Mouse (Mus musculus): Measurements from ENCODE around the gene Zfp119b.
"Not testable (repeated sequence)": the region's sequence is repeated elsewhere in the genome, so short reads cannot be mapped to it uniquely, and the experiment has no call there.

DNA sequence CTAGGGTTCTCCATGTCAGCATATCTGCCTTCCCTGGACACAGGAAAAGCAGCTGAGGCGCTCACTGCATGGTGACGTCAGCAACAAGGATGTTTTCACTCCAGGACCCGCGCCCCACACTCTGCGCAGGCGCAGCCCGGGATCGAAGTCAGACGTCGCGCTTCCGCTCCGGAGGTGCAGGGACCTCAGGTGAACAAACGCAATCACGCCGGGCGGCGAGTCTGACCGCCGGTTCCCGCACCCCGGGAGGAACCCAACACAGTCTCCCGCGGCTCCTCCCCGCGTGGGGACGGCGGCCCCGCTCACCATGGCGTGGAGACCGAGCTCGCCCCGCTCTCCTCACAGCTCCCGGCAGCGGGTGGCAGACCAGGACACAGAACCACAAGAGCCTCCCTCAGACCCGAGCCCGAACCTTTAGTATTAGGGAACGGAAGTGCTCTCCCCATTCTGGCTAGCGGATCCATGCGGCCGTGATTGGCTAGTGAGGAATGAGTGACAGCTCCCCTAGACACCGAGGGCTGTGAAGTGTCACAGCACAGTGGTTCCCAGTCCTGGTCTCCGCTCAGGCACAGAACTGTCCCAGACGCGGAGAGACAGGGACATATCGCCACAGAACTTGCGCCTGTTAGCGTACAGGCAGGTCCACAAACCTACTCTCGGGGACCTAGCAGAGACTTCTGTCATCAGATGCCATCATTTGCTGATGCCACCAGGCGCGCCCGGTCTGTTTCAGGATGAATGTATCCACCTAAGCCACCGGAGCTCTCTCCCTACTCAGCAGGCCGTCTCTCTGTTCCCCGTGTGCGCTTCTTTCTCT lies 4.2 kb downstream of the Zfp119b start:
- TF ChIP-seq CTCF, EP300 (IDR thresholded peaks at IDR 0.05; ENCODE audit: low read depth): not testable (repeated sequence)
